ENCODE assay signal across 14 mouse cellular contexts in genomic region chr2:166784376-166784775, GRCm38 (mm10). TPM values are rescaled to one million over a fixed set of nuclear protein-coding genes. Genes with fewer than 3 reads are reported as not detected.
DNase-seq lines count a peak whose midpoint lies in the region; ATAC-seq and TF ChIP-seq lines count a peak whose summit lies in the region.
"Had no signal": no experiment of that assay in that cellular context is flagged by ENCODE, and none has a peak within 500 bp of the region (broad histone marks: within the 10 kb centered on the region; RNA-seq: fewer than 3 reads in every experiment).

No protein-coding gene starts in this region.

- WGBS in hindbrain, postnatal 0 days, result 77% methylated on average over 6 of the region's 6 CpGs
- 80% methylated on average over 6 of the region's 6 CpGs for WGBS in hindbrain, embryonic 10.5 days
- 79% methylated on average over 6 of the region's 6 CpGs for WGBS in midbrain, postnatal 0 days
- 75% methylated on average over 6 of the region's 6 CpGs for WGBS in midbrain, embryonic 10.5 days
- WGBS in stomach, postnatal 0 days, result 83% methylated on average over 6 of the region's 6 CpGs

- H3K4me2 ChIP-seq in hindbrain, postnatal 0 days (ENCODE audit: low read depth, low read length), result no peak overlapping the region
- H3K4me2 ChIP-seq in midbrain, postnatal 0 days (ENCODE audit: low read depth, low read length, poor library complexity, severe bottlenecking), result no peak overlapping the region
- H3K4me2 ChIP-seq in stomach, postnatal 0 days (replicated peaks; ENCODE audit: low read depth), result no peak overlapping the region
- H3K4me2 ChIP-seq: hindbrain, embryonic 12.5 days; liver, embryonic 13.5 days; neural tube, embryonic 13.5 days had no signal

- no peak overlapping the region for H3K4me3 ChIP-seq in hindbrain, postnatal 0 days (ENCODE audit: low read length)
- H3K4me3 ChIP-seq in hindbrain, embryonic 10.5 days, result no peak overlapping the region
- H3K4me3 ChIP-seq in midbrain, postnatal 0 days (ENCODE audit: low read depth, low read length), result no peak overlapping the region
- no peak overlapping the region for H3K4me3 ChIP-seq in midbrain, embryonic 10.5 days
- no peak overlapping the region for H3K4me3 ChIP-seq in stomach, postnatal 0 days (ENCODE audit: low read depth, low read length)
- H3K4me3 ChIP-seq: embryonic facial prominence, embryonic 13.5 days; hindbrain, embryonic 12.5 days; liver, embryonic 13.5 days; neural tube, embryonic 13.5 days had no signal

- no peaks in the 10 kb centered on the region for H3K9me3 ChIP-seq in hindbrain, postnatal 0 days (ENCODE audit: low read length)
- H3K9me3 ChIP-seq in hindbrain, embryonic 10.5 days, result no peaks in the 10 kb centered on the region
- no peaks in the 10 kb centered on the region for H3K9me3 ChIP-seq in midbrain, postnatal 0 days (ENCODE audit: low read length)
- no peaks in the 10 kb centered on the region for H3K9me3 ChIP-seq in midbrain, embryonic 10.5 days (replicated peaks)
- no peaks in the 10 kb centered on the region for H3K9me3 ChIP-seq in stomach, postnatal 0 days (ENCODE audit: control insufficient read depth, low read length)
- H3K9me3 ChIP-seq: embryonic facial prominence, embryonic 13.5 days; hindbrain, embryonic 12.5 days; liver, embryonic 13.5 days; neural tube, embryonic 13.5 days had no signal

- no peaks in the 10 kb centered on the region for H3K27me3 ChIP-seq in hindbrain, postnatal 0 days (ENCODE audit: insufficient read depth, low read length)
- H3K27me3 ChIP-seq in hindbrain, embryonic 10.5 days (ENCODE audit: insufficient read depth, poor library complexity, severe bottlenecking), result peaks cover 12% of the 10 kb centered on the region
- H3K27me3 ChIP-seq in midbrain, postnatal 0 days (ENCODE audit: insufficient read depth, low read length), result no peaks in the 10 kb centered on the region
- H3K27me3 ChIP-seq in midbrain, embryonic 10.5 days (ENCODE audit: low read depth, poor library complexity, severe bottlenecking), result peaks cover 21% of the 10 kb centered on the region
- H3K27me3 ChIP-seq in stomach, postnatal 0 days (ENCODE audit: control insufficient read depth, insufficient read depth, low read length), result no peaks in the 10 kb centered on the region
- H3K27me3 ChIP-seq: embryonic facial prominence, embryonic 13.5 days; hindbrain, embryonic 12.5 days; neural tube, embryonic 13.5 days had no signal

- peak; percentile 69 for TF ChIP-seq CTCF in hindbrain, postnatal 0 days (IDR thresholded peaks at IDR 0.05; ENCODE audit: low read depth)
- TF ChIP-seq CTCF in midbrain, postnatal 0 days (IDR thresholded peaks at IDR 0.05), result peak; percentile 62
- peak; percentile 58 for TF ChIP-seq CTCF in stomach, postnatal 0 days (IDR thresholded peaks at IDR 0.05; ENCODE audit: low read depth)

- no peaks in the 10 kb centered on the region for H3K36me3 ChIP-seq in hindbrain, postnatal 0 days (ENCODE audit: insufficient read depth, low read length)
- no peaks in the 10 kb centered on the region for H3K36me3 ChIP-seq in hindbrain, embryonic 10.5 days
- H3K36me3 ChIP-seq in midbrain, postnatal 0 days (ENCODE audit: insufficient read depth, low read length), result no peaks in the 10 kb centered on the region
- peaks cover 2% of the 10 kb centered on the region; the same call in 1 of the 2 replicates for H3K36me3 ChIP-seq in midbrain, embryonic 10.5 days
- H3K36me3 ChIP-seq in stomach, postnatal 0 days (ENCODE audit: control insufficient read depth, insufficient read depth, low read length), result no peaks in the 10 kb centered on the region
- H3K36me3 ChIP-seq: embryonic facial prominence, embryonic 13.5 days; hindbrain, embryonic 12.5 days; liver, embryonic 13.5 days; neural tube, embryonic 13.5 days had no signal

- H3K27ac ChIP-seq in hindbrain, postnatal 0 days, result no peak overlapping the region
- H3K27ac ChIP-seq in hindbrain, embryonic 10.5 days, result no peak overlapping the region
- no peak overlapping the region for H3K27ac ChIP-seq in midbrain, postnatal 0 days (ENCODE audit: low read depth, low read length)
- H3K27ac ChIP-seq in midbrain, embryonic 10.5 days (replicated peaks), result no peak overlapping the region
- no peak overlapping the region for H3K27ac ChIP-seq in stomach, postnatal 0 days (replicated peaks)
- H3K27ac ChIP-seq: embryonic facial prominence, embryonic 13.5 days; hindbrain, embryonic 12.5 days; liver, embryonic 13.5 days; neural tube, embryonic 13.5 days had no signal

- no peak for TF ChIP-seq EP300 in stomach, postnatal 0 days (optimal IDR thresholded peaks at IDR 0.05)

- H3K9ac ChIP-seq in hindbrain, postnatal 0 days (replicated peaks; ENCODE audit: low read length), result no peak overlapping the region
- no peak overlapping the region for H3K9ac ChIP-seq in midbrain, postnatal 0 days (replicated peaks; ENCODE audit: low read length, poor library complexity, severe bottlenecking)
- no peak overlapping the region for H3K9ac ChIP-seq in stomach, postnatal 0 days (ENCODE audit: low read length)
- H3K9ac ChIP-seq: embryonic facial prominence, embryonic 13.5 days; liver, embryonic 13.5 days; neural tube, embryonic 13.5 days had no signal

- no peaks in the 10 kb centered on the region for H3K4me1 ChIP-seq in hindbrain, postnatal 0 days (ENCODE audit: insufficient read depth, low read length)
- H3K4me1 ChIP-seq in hindbrain, embryonic 10.5 days (replicated peaks), result peaks cover 45% of the 10 kb centered on the region
- H3K4me1 ChIP-seq in midbrain, postnatal 0 days (ENCODE audit: insufficient read depth, low read length), result no peaks in the 10 kb centered on the region; the same call in 1 of the 2 replicates
- H3K4me1 ChIP-seq in midbrain, embryonic 10.5 days, result peaks cover 35% of the 10 kb centered on the region
- no peaks in the 10 kb centered on the region for H3K4me1 ChIP-seq in stomach, postnatal 0 days (replicated peaks; ENCODE audit: control insufficient read depth, insufficient read depth)

- peak; percentile 58 for DNase-seq in hindbrain, postnatal 0 days (ENCODE audit: low spot score)
- DNase-seq in hindbrain, embryonic 10.5 days (ENCODE audit: low spot score), result no peak
- DNase-seq in midbrain, postnatal 0 days (ENCODE audit: low spot score), result peak; percentile 59
- DNase-seq in midbrain, embryonic 10.5 days (ENCODE audit: low spot score), result no peak
- DNase-seq in Muller cell, postnatal 12 days (ENCODE audit: inconsistent ontology term), result peak; percentile 15
- DNase-seq in stomach, postnatal 0 days (ENCODE audit: low spot score), result no peak
- no peak for DNase-seq in urinary bladder, postnatal 14 days (ENCODE audit: low spot score)
- DNase-seq: cerebellum, adult 9-10 months; kidney, postnatal 25 days; liver, embryonic 13.5 days; thymus, adult 18-20 months had no signal

- ATAC-seq in hindbrain, postnatal 0 days, result no peak
- ATAC-seq in midbrain, postnatal 0 days (ENCODE audit: low FRiP score), result no peak
- no peak for ATAC-seq in stomach, postnatal 0 days (ENCODE audit: low FRiP score, low TSS enrichment)

RNA-seq across cellular contexts. Expression of gene Trp53rkb, which starts 8.0 kb away (rescaled TPM):
- 6.4 and 11.3 TPM in 2 replicates for total RNA-seq in hindbrain, postnatal 0 days (2014; rRNA removed)
- polyA plus RNA-seq in hindbrain, postnatal 0 days (2015; fragmentation: Nextera tagmentation; extraction: Ambion mirVana), result 7.2 and 9.5 TPM in 2 replicates
- 11.0 and 12.8 TPM in 2 replicates for polyA plus RNA-seq in hindbrain, embryonic 10.5 days (2016; fragmentation: Nextera tagmentation; extraction: Ambion mirVana)
- total RNA-seq in midbrain, postnatal 0 days (2014; rRNA removed), result 16.8 and 17.2 TPM in 2 replicates
- 7.5 and 8.5 TPM in 2 replicates for polyA plus RNA-seq in midbrain, postnatal 0 days (2015; fragmentation: Nextera tagmentation; extraction: Ambion mirVana)
- 10.0 and 12.7 TPM in 2 replicates for polyA plus RNA-seq in midbrain, embryonic 10.5 days (2016; fragmentation: Nextera tagmentation; extraction: Ambion mirVana)
- polyA plus RNA-seq in stomach, postnatal 0 days (2015; fragmentation: Nextera tagmentation; extraction: Ambion mirVana), result 3.8 and 4.8 TPM in 2 replicates

RNA-seq across cellular contexts. Expression of gene Arfgef2, which starts 21.0 kb away (rescaled TPM):
- 23.4 and 26.3 TPM in 2 replicates for total RNA-seq in hindbrain, postnatal 0 days (2014; rRNA removed)
- polyA plus RNA-seq in hindbrain, postnatal 0 days (2015; fragmentation: Nextera tagmentation; extraction: Ambion mirVana), result 3.5 and 4.6 TPM in 2 replicates
- polyA plus RNA-seq in hindbrain, embryonic 10.5 days (2016; fragmentation: Nextera tagmentation; extraction: Ambion mirVana), result 4.9 and 5.2 TPM in 2 replicates
- 26.3 and 27.8 TPM in 2 replicates for total RNA-seq in midbrain, postnatal 0 days (2014; rRNA removed)
- polyA plus RNA-seq in midbrain, postnatal 0 days (2015; fragmentation: Nextera tagmentation; extraction: Ambion mirVana), result 3.1 and 3.4 TPM in 2 replicates
- polyA plus RNA-seq in midbrain, embryonic 10.5 days (2016; fragmentation: Nextera tagmentation; extraction: Ambion mirVana), result 4.2 and 5.3 TPM in 2 replicates
- 3.1 and 3.9 TPM in 2 replicates for polyA plus RNA-seq in stomach, postnatal 0 days (2015; fragmentation: Nextera tagmentation; extraction: Ambion mirVana)

Comparison
In these comparisons a context has a peak if more than half of its experiments do, and no peak if none do; other contexts are left out.
1. DNase-seq: peak in hindbrain, postnatal 0 days (single experiment), midbrain, postnatal 0 days (single experiment) and Muller cell, postnatal 12 days (single experiment); none in hindbrain, embryonic 10.5 days (single experiment), midbrain, embryonic 10.5 days (single experiment), stomach, postnatal 0 days (single experiment) and urinary bladder, postnatal 14 days (single experiment).
2. Peak in every context shown above with its lines, with median percentiles within 50 percentile points of each other: CTCF ChIP-seq.